In the genomic region with DNA sequence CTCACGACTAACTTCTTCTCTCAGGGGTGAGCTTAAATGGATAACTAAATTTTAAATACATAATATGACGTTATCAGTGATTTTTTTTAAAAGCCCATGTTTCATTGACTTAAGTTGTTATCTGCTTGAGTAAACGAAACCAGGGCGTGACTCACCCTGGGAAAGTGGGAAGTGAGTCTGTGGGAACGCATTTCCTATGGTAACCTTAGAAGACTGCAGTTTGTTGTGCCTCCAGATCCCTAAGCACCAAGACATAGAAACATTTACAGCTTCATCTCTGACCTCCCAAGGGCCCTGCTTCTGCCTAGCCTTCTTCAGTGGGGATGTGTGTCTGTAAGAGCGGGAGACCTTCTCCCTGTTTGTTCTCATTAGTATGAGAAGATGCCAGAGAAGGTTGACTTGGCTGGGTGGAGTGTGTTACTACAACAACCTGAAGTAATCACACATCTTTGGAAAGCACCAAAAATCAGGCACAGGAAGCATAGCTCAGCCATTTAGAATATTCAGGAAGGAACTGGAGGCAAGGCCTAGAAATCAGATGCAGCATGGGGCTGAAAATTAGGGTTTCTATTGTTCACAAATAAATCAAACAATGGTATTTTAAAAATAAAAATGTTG, we compare ENCODE assay signal across 12 mouse cellular contexts.
DNase-seq lines count a peak whose midpoint lies in the region; ATAC-seq and TF ChIP-seq lines count a peak whose summit lies in the region.
"Had no signal": no experiment of that assay in that cellular context is flagged by ENCODE, and none has a peak within 500 bp of the region (broad histone marks: within the 10 kb centered on the region; RNA-seq: fewer than 3 reads in every experiment).

No protein-coding gene starts in this region.

- TF ChIP-seq CTCF in lung, embryonic 14.5 days (IDR thresholded peaks at IDR 0.05; ENCODE audit: low read depth), result no peak
- TF ChIP-seq CTCF in lung, adult 2 months (IDR thresholded peaks at IDR 0.05; ENCODE audit: insufficient read depth, low read length), result no peak

- intact Hi-C loops in gastrocnemius, postnatal 14 days (cut with DNase I; ENCODE audit: low total_unique reads), result no loop called here

- 23% methylated on average over 6 of the region's 6 CpGs for WGBS in lung, embryonic 14.5 days
- WGBS in lung, adult 2 months, result 36% methylated on average over 6 of the region's 6 CpGs
- WGBS in embryonic facial prominence, embryonic 10.5 days, result 76% methylated on average over 6 of the region's 6 CpGs

- 0 out of 2 replicates have a peak, but pooled peaks cover 3% of the 10 kb centered on the region for H3K4me1 ChIP-seq in lung, embryonic 14.5 days (ENCODE audit: insufficient read depth)
- peaks cover 2% of the 10 kb centered on the region; the same call in 1 of the 2 replicates for H3K4me1 ChIP-seq in lung, adult 2 months (ENCODE audit: control insufficient read depth, insufficient read depth, low read length)
- H3K4me1 ChIP-seq in embryonic facial prominence, embryonic 10.5 days, result no peaks in the 10 kb centered on the region
- H3K4me1 ChIP-seq: limb, embryonic 10.5 days had no signal

- H3K27ac ChIP-seq in lung, embryonic 14.5 days (ENCODE audit: low read depth), result no peak overlapping the region
- no peak overlapping the region for H3K27ac ChIP-seq in embryonic facial prominence, embryonic 10.5 days (replicated peaks)
- H3K27ac ChIP-seq: limb, embryonic 10.5 days had no signal

- H3K27me3 ChIP-seq in lung, embryonic 14.5 days (ENCODE audit: insufficient read depth, low read length), result no peaks in the 10 kb centered on the region
- H3K27me3 ChIP-seq in embryonic facial prominence, embryonic 10.5 days (replicated peaks; ENCODE audit: low read depth, poor library complexity, severe bottlenecking), result no peaks in the 10 kb centered on the region

- no peak overlapping the region for H3K4me2 ChIP-seq in lung, embryonic 14.5 days

- TF ChIP-seq POLR2A in lung, adult 2 months (IDR thresholded peaks at IDR 0.05; ENCODE audit: borderline replicate concordance, extremely low read depth, low read depth, low read length), result no peak

- H3K36me3 ChIP-seq in lung, embryonic 14.5 days (ENCODE audit: insufficient read depth), result no peaks in the 10 kb centered on the region
- H3K36me3 ChIP-seq in embryonic facial prominence, embryonic 10.5 days (replicated peaks), result no peaks in the 10 kb centered on the region
- H3K36me3 ChIP-seq: G1E; limb, embryonic 10.5 days had no signal

- H3K9me3 ChIP-seq in lung, embryonic 14.5 days (ENCODE audit: low read depth, low read length), result no peaks in the 10 kb centered on the region
- no peaks in the 10 kb centered on the region for H3K9me3 ChIP-seq in embryonic facial prominence, embryonic 10.5 days
- H3K9me3 ChIP-seq: G1E; limb, embryonic 10.5 days had no signal

- peak; percentile 33 for DNase-seq in lung, embryonic 14.5 days
- DNase-seq in lung, adult 2 months, result no peak
- DNase-seq in NIH3T3 (ENCODE audit: low read depth), result peak; percentile 73
- peak; percentile 27 for DNase-seq in fibroblast of lung, adult 2 months (ENCODE audit: low read depth)
- no peak for DNase-seq in embryonic facial prominence, embryonic 10.5 days (ENCODE audit: low spot score)
- no peak for DNase-seq in gastrocnemius, postnatal 14 days
- DNase-seq: adrenal gland, adult 2 months; layer of hippocampus, adult 9-11 months had no signal

- no peak overlapping the region for H3K9ac ChIP-seq in lung, embryonic 14.5 days

- ATAC-seq in lung, embryonic 14.5 days (ENCODE audit: insufficient read depth), result no peak
- peak; percentile 52; the same call in 1 of the 2 replicates for ATAC-seq in monocyte, adult 5-6 weeks (replicated peaks; ENCODE audit: insufficient number of reproducible peaks, low FRiP score, low TSS enrichment, poor library complexity, severe bottlenecking)
- ATAC-seq: hindbrain, embryonic 16.5 days had no signal

- H3K4me3 ChIP-seq in lung, embryonic 14.5 days (ENCODE audit: low read depth, low read length), result no peak overlapping the region
- no peak overlapping the region for H3K4me3 ChIP-seq in lung, adult 2 months (replicated peaks; ENCODE audit: extremely low read depth, low read depth, low read length)
- no peak overlapping the region for H3K4me3 ChIP-seq in embryonic facial prominence, embryonic 10.5 days
- H3K4me3 ChIP-seq: limb, embryonic 10.5 days had no signal

Comparison
In these comparisons a context has a peak if more than half of its experiments do, and no peak if none do; other contexts are left out.
1. DNase-seq: peak in lung, embryonic 14.5 days (single experiment), NIH3T3 (single experiment) and fibroblast of lung, adult 2 months (single experiment); none in lung, adult 2 months (single experiment), embryonic facial prominence, embryonic 10.5 days (single experiment) and gastrocnemius, postnatal 14 days (single experiment).